Mouse (Mus musculus): ENCODE data around the gene L1td1. TPM values are rescaled to one million over a fixed set of nuclear protein-coding genes. Genes with fewer than 3 reads are reported as not detected.

The L1td1 gene
- not detected in 2 replicates for polyA plus RNA-seq (2015; fragmentation: Nextera tagmentation; extraction: Ambion mirVana)

- no peak within 1 kb of the TSS for H3K27ac ChIP-seq (ENCODE audit: low read length)
- no peaks in the 10 kb centered on the region for H3K36me3 ChIP-seq (ENCODE audit: control insufficient read depth, insufficient read depth)
- H3K4me1 ChIP-seq (ENCODE audit: control insufficient read depth, low read depth, low read length) = no peaks in the 10 kb centered on the region
- H3K9me3 ChIP-seq (replicated peaks; ENCODE audit: control insufficient read depth, low read length) = no peaks in the 10 kb centered on the region
- ATAC-seq (ENCODE audit: low read depth) = no peak; the same call in 1 of the 2 replicates
- no peak within 1 kb of the TSS for H3K9ac ChIP-seq (ENCODE audit: low read depth, low read length)
- 0 out of 2 replicates have a peak within 1 kb of the TSS, but pooled peaks have one; percentile 1 for H3K4me3 ChIP-seq (ENCODE audit: low read depth, low read length)
- peaks cover 28% of the 10 kb centered on the region for H3K27me3 ChIP-seq (ENCODE audit: control insufficient read depth, insufficient read depth, low read depth, low read length)
- peak within 1 kb of the TSS; percentile 31 for H3K4me2 ChIP-seq (ENCODE audit: low read depth, low read length)
- WGBS (ENCODE audit: insufficient replicate concordance) = 3% methylated on average over 29 of the region's 29 CpGs
Measured at GRCm38 (mm10) chr4:98726590-98727237, at the start of gene L1td1. Gene L1td1 (plus strand): TSS chr4:98726734.

GRCm38 (mm10) chr4:98677506-98677905 is 49.0 kb upstream of the L1td1 start:
- Histone ChIP-seq H3K27ac (ENCODE audit: low read length) (no peak overlapping the region), H3K4me3 (ENCODE audit: low read depth, low read length) (no peak overlapping the region), H3K9ac (ENCODE audit: low read depth, low read length) (no peak overlapping the region), H3K36me3 (ENCODE audit: control insufficient read depth, insufficient read depth) (no peaks in the 10 kb centered on the region), H3K27me3 (ENCODE audit: control insufficient read depth, insufficient read depth, low read depth, low read length) (no peaks in the 10 kb centered on the region), H3K4me1 (ENCODE audit: control insufficient read depth, low read depth, low read length) (no peaks in the 10 kb centered on the region), H3K4me2 (ENCODE audit: low read depth, low read length) (no peak overlapping the region), H3K9me3 (replicated peaks; ENCODE audit: control insufficient read depth, low read length) (no peaks in the 10 kb centered on the region)
- 68% methylated on average over 9 of the region's 9 CpGs for WGBS (ENCODE audit: insufficient replicate concordance)
- no peak for ATAC-seq (ENCODE audit: low read depth)

GRCm38 (mm10) chr4:98686678-98687267 is 39.8 kb upstream of the L1td1 start:
- Histone ChIP-seq H3K9ac (ENCODE audit: low read depth, low read length) (no peak overlapping the region), H3K27ac (ENCODE audit: low read length) (no peak overlapping the region), H3K27me3 (ENCODE audit: control insufficient read depth, insufficient read depth, low read depth, low read length) (no peaks in the 10 kb centered on the region), H3K4me1 (ENCODE audit: control insufficient read depth, low read depth, low read length) (no peaks in the 10 kb centered on the region), H3K9me3 (replicated peaks; ENCODE audit: control insufficient read depth, low read length) (no peaks in the 10 kb centered on the region; the same call in 1 of the 2 replicates), H3K4me3 (ENCODE audit: low read depth, low read length) (no peak overlapping the region), H3K4me2 (ENCODE audit: low read depth, low read length) (no peak overlapping the region), H3K36me3 (ENCODE audit: control insufficient read depth, insufficient read depth) (no peaks in the 10 kb centered on the region)
- 71% methylated on average over 11 of the region's 11 CpGs for WGBS (ENCODE audit: insufficient replicate concordance)
- ATAC-seq (ENCODE audit: low read depth) = no peak

GRCm38 (mm10) chr4:98688116-98688515 is 38.4 kb upstream of the L1td1 start:
- H3K4me3 ChIP-seq (ENCODE audit: low read depth, low read length) = no peak overlapping the region
- no peak overlapping the region for H3K9ac ChIP-seq (ENCODE audit: low read depth, low read length)
- H3K9me3 ChIP-seq (replicated peaks; ENCODE audit: control insufficient read depth, low read length) = no peaks in the 10 kb centered on the region; the same call in 1 of the 2 replicates
- no peak overlapping the region for H3K27ac ChIP-seq (ENCODE audit: low read length)
- no peaks in the 10 kb centered on the region for H3K4me1 ChIP-seq (ENCODE audit: control insufficient read depth, low read depth, low read length)
- ATAC-seq (ENCODE audit: low read depth) = no peak
- H3K36me3 ChIP-seq (ENCODE audit: control insufficient read depth, insufficient read depth) = no peaks in the 10 kb centered on the region
- WGBS (ENCODE audit: insufficient replicate concordance) = 73% methylated on average over 11 of the region's 11 CpGs
- no peaks in the 10 kb centered on the region for H3K27me3 ChIP-seq (ENCODE audit: control insufficient read depth, insufficient read depth, low read depth, low read length)
- no peak overlapping the region for H3K4me2 ChIP-seq (ENCODE audit: low read depth, low read length)

- Histone ChIP-seq H3K4me2 (ENCODE audit: low read depth, low read length) (no peak overlapping the region), H3K27ac (ENCODE audit: low read length) (no peak overlapping the region), H3K36me3 (ENCODE audit: control insufficient read depth, insufficient read depth) (no peaks in the 10 kb centered on the region), H3K9me3 (replicated peaks; ENCODE audit: control insufficient read depth, low read length) (no peaks in the 10 kb centered on the region; the same call in 1 of the 2 replicates), H3K9ac (ENCODE audit: low read depth, low read length) (no peak overlapping the region), H3K4me1 (ENCODE audit: control insufficient read depth, low read depth, low read length) (no peaks in the 10 kb centered on the region), H3K27me3 (ENCODE audit: control insufficient read depth, insufficient read depth, low read depth, low read length) (no peaks in the 10 kb centered on the region), H3K4me3 (ENCODE audit: low read depth, low read length) (no peak overlapping the region)
- WGBS (ENCODE audit: insufficient replicate concordance) = 69% methylated on average over 9 of the region's 9 CpGs
- no peak for ATAC-seq (ENCODE audit: low read depth)
Measured at GRCm38 (mm10) chr4:98688520-98688919, 38.0 kb upstream of the L1td1 start.

GRCm38 (mm10) chr4:98689988-98690387 is 36.5 kb upstream of the L1td1 start:
- no peak overlapping the region for H3K9ac ChIP-seq (ENCODE audit: low read depth, low read length)
- WGBS (ENCODE audit: insufficient replicate concordance) = 72% methylated on average over 1 of the region's 1 CpGs
- H3K4me3 ChIP-seq (ENCODE audit: low read depth, low read length) = no peak overlapping the region
- no peaks in the 10 kb centered on the region; the same call in 1 of the 2 replicates for H3K9me3 ChIP-seq (replicated peaks; ENCODE audit: control insufficient read depth, low read length)
- H3K27me3 ChIP-seq (ENCODE audit: control insufficient read depth, insufficient read depth, low read depth, low read length) = no peaks in the 10 kb centered on the region
- ATAC-seq (ENCODE audit: low read depth) = no peak
- no peak overlapping the region for H3K4me2 ChIP-seq (ENCODE audit: low read depth, low read length)
- no peak overlapping the region for H3K27ac ChIP-seq (ENCODE audit: low read length)
- no peaks in the 10 kb centered on the region for H3K4me1 ChIP-seq (ENCODE audit: control insufficient read depth, low read depth, low read length)
- H3K36me3 ChIP-seq (ENCODE audit: control insufficient read depth, insufficient read depth) = no peaks in the 10 kb centered on the region

- H3K4me2 ChIP-seq (ENCODE audit: low read depth, low read length) = no peak overlapping the region
- ATAC-seq (ENCODE audit: low read depth) = peak; percentile 96
- H3K4me3 ChIP-seq (ENCODE audit: low read depth, low read length) = no peak overlapping the region
- no peaks in the 10 kb centered on the region for H3K36me3 ChIP-seq (ENCODE audit: control insufficient read depth, insufficient read depth)
- no peaks in the 10 kb centered on the region for H3K27me3 ChIP-seq (ENCODE audit: control insufficient read depth, insufficient read depth, low read depth, low read length)
- no peak overlapping the region for H3K9ac ChIP-seq (ENCODE audit: low read depth, low read length)
- H3K27ac ChIP-seq (ENCODE audit: low read length) = peak overlapping the region; percentile 29; the same call in 1 of the 2 replicates
- H3K4me1 ChIP-seq (ENCODE audit: control insufficient read depth, low read depth, low read length) = no peaks in the 10 kb centered on the region
- H3K9me3 ChIP-seq (replicated peaks; ENCODE audit: control insufficient read depth, low read length) = no peaks in the 10 kb centered on the region; the same call in 1 of the 2 replicates
- 31% methylated on average over 9 of the region's 9 CpGs for WGBS (ENCODE audit: insufficient replicate concordance)
Measured at GRCm38 (mm10) chr4:98693465-98694185, 32.9 kb upstream of the L1td1 start.

GRCm38 (mm10) chr4:98697932-98698331 is 28.6 kb upstream of the L1td1 start:
- 69% methylated on average over 4 of the region's 4 CpGs for WGBS (ENCODE audit: insufficient replicate concordance)
- Histone ChIP-seq H3K27me3 (ENCODE audit: control insufficient read depth, insufficient read depth, low read depth, low read length) (no peaks in the 10 kb centered on the region), H3K4me3 (ENCODE audit: low read depth, low read length) (no peak overlapping the region), H3K4me1 (ENCODE audit: control insufficient read depth, low read depth, low read length) (no peaks in the 10 kb centered on the region), H3K27ac (ENCODE audit: low read length) (no peak overlapping the region), H3K9ac (ENCODE audit: low read depth, low read length) (no peak overlapping the region), H3K4me2 (ENCODE audit: low read depth, low read length) (no peak overlapping the region), H3K36me3 (ENCODE audit: control insufficient read depth, insufficient read depth) (no peaks in the 10 kb centered on the region), H3K9me3 (replicated peaks; ENCODE audit: control insufficient read depth, low read length) (no peaks in the 10 kb centered on the region)
- no peak for ATAC-seq (ENCODE audit: low read depth)

- peak; percentile 71 for ATAC-seq (ENCODE audit: low read depth)
- H3K4me1 ChIP-seq (ENCODE audit: control insufficient read depth, low read depth, low read length) = no peaks in the 10 kb centered on the region
- no peak overlapping the region for H3K27ac ChIP-seq (ENCODE audit: low read length)
- H3K4me3 ChIP-seq (ENCODE audit: low read depth, low read length) = no peak overlapping the region
- H3K4me2 ChIP-seq (ENCODE audit: low read depth, low read length) = no peak overlapping the region
- no peaks in the 10 kb centered on the region for H3K27me3 ChIP-seq (ENCODE audit: control insufficient read depth, insufficient read depth, low read depth, low read length)
- no peaks in the 10 kb centered on the region for H3K9me3 ChIP-seq (replicated peaks; ENCODE audit: control insufficient read depth, low read length)
- 13% methylated on average over 3 of the region's 3 CpGs for WGBS (ENCODE audit: insufficient replicate concordance)
- no peaks in the 10 kb centered on the region for H3K36me3 ChIP-seq (ENCODE audit: control insufficient read depth, insufficient read depth)
- H3K9ac ChIP-seq (ENCODE audit: low read depth, low read length) = no peak overlapping the region
Measured at GRCm38 (mm10) chr4:98698921-98699320, 27.6 kb upstream of the L1td1 start.

Data from liver, embryonic 16.5 days (tissue).